Mouse (Mus musculus): ENCODE measurements around the gene Eva1b. TPM values are rescaled to one million over a fixed set of nuclear protein-coding genes. Genes with fewer than 3 reads are reported as not detected.

Gene Eva1b
- total RNA-seq, 2 experiments from 2014 or later = not detected

- no peak for ATAC-seq (replicated peaks; ENCODE audit: low FRiP score, poor library complexity, severe bottlenecking)
Measured at GRCm38 (mm10) chr4:126118651-126119050, 28.9 kb upstream of the Eva1b start.

GRCm38 (mm10) chr4:126119051-126119450 lies 28.5 kb upstream of the Eva1b start:
- ATAC-seq (replicated peaks; ENCODE audit: low FRiP score, poor library complexity, severe bottlenecking) = no peak

DNA sequence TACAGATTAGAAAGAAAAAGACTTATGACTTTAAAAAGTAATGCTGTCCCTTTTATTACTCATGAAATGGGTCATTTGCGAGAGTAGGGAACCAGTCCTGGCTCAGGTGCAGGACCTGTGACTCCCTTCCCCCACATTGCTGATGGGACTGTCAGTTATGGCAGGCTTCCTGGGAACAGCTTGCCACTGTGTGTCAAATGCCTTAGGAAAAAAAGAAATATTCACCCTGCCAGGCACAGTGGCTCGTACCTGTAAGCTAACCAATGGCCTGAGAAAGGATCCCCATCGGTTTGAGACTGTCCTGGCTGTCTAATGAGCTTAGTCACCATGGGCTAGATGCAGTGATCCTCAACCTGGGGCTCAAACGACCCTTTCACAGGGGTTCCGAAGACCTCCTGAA lies 27.5 kb upstream of the Eva1b start:
- ATAC-seq (replicated peaks; ENCODE audit: low FRiP score, poor library complexity, severe bottlenecking) = no peak

DNA sequence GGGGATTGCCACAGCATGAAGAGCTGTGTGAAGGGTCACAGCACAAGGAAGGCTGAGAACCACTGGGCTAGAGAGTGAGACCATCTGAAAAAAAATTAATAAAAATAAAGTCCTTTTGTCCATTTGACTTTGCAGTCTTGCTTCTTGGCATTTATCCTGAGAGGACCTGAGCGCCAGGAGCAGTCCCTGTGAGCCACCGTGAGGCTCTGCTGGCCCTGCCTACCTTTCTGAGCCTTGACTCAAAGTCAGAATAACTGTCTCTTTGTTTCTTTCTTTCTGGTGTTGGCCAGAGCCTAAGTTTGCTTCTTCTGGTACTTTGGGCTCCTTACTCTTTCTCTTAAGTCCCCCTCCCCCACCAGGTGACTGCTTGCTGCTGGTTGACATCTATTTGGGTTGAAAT lies 27.0 kb upstream of the Eva1b start:
- no peak for ATAC-seq (replicated peaks; ENCODE audit: low FRiP score, poor library complexity, severe bottlenecking)

DNA sequence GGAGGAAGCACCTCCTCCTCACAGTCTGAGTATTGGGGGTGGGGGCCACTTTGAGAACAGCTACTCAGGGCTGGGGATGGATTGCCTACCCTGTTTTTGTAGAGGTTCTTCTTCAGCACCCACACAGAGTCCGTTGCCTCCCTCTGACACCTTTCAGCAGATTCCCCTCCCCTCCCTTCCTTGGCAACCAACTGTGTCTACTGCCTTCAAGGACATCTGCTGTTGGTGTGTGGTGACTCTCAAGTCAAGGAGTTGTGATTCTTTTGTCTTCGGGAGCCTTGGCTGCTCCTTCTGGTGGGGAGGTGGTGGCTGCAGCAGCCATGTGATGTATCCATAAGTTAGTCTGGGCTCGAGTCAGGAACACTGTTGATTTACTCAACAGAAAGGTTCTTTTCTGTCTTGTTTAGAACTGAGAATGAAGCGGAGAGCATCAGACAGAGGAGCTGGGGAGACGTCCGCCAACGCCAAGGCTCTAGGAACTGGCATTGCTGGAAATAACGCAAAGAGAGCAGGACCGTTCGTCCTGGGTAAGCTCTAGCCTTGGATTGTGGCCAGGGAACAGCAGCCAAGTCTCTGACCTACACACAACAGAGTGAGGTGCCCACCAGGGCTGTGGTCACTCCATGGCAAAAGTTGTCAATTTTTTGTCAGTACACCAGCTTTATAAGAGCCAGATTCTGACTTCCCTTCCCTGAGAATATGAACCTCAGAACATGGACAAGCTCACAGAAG lies 24.1 kb upstream of the Eva1b start:
- no peak for ATAC-seq (replicated peaks; ENCODE audit: low FRiP score, poor library complexity, severe bottlenecking)

GRCm38 (mm10) chr4:126130502-126130901 lies 17.0 kb upstream of the Eva1b start:
- no peak for ATAC-seq (replicated peaks; ENCODE audit: low FRiP score, poor library complexity, severe bottlenecking)

- ATAC-seq (replicated peaks; ENCODE audit: low FRiP score, poor library complexity, severe bottlenecking) = no peak
Measured at GRCm38 (mm10) chr4:126131290-126132121, 16.0 kb upstream of the Eva1b start.

DNA sequence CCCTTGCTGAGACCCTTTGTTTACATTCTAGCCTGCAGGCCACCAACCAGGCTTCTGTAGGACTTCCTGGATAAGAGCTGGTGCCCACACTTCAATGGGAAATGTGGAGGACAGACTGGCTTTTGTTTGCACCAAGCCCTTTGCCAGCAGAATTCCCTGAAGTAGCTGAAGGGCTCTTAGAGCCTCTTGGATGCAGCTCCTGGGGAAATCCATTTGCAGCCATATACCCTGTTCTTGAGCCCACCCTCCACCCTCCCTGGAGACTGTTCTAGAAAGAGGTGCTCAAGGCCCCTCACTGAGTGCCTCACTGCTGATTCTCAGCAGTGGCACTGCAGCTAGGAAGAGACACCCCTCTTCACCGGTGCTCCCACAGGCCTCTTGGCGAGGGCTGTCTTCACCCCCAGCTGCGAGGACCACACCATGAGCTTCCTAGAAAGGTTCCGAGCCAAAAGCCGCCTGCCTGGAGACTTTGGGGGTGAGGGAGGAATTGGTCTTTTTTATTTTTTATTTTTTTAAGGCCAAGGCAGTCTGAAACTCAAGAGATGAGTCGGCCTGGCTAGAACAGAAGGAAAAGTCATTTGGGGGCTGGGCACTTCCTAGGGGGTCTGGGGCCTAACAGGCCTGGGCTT lies 14.8 kb upstream of the Eva1b start:
- ATAC-seq (replicated peaks; ENCODE audit: low FRiP score, poor library complexity, severe bottlenecking) = no peak

DNA sequence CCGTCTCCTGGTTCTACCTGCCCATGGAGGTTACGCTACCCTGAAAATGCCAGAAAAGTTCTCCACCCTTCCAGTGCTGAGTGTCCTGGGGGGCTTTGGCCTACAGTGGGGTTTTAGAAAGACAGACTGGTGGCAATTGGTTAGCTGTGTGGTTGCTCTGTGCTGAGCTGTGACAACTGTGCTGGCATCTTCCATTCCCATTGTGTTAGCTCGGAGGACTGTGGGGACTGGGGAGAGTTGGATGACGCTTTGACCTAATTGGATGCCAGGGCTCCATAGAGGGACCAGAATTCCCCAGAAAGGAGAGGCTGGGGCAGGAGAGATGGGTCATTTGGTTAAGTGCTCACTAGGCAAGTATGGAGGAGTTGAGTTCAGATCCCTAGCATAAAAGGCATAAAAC lies 13.3 kb upstream of the Eva1b start:
- no peak for ATAC-seq (replicated peaks; ENCODE audit: low FRiP score, poor library complexity, severe bottlenecking)

DNA sequence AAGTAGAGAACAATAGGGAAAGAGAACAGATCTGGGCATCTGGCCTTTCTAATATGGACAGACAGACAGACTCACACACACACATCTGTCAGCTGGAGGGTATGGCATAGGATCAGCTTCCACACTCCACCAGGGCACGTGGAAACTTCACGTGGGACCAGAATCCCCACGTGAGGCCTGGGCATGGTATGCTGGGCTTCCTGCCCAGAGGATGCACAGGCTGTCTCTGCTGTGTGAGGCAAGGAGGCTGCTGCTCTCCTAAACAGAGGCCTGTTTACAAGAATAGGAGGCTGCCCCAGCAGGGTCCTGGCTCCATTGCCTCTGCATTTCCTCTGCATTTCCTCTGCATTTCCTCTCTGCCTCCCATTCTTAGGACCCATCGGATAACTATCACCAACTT lies 12.9 kb upstream of the Eva1b start:
- ATAC-seq (replicated peaks; ENCODE audit: low FRiP score, poor library complexity, severe bottlenecking) = no peak

GRCm38 (mm10) chr4:126137773-126138172 lies 9.8 kb upstream of the Eva1b start:
- ATAC-seq (replicated peaks; ENCODE audit: low FRiP score, poor library complexity, severe bottlenecking) = no peak

DNA sequence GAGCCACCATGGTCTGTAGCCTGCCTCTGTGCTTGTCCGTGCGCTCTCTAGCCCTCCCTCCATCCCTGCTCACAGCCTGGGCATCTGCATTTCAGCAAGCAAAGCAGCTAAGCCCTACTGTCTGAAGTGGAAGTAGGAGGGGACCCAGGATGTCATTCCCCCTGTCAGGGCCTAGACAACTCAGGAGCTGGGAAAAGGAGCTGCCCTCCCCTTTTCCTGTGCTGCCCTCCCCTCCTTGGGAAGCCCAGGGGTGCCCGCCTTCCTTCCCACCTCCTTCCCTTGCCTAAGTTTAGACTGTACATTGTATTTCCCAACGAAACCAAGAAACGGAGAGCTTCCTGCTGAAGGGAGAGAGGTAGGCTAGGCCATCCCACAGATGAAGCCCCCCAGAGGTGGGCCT lies 6.5 kb upstream of the Eva1b start:
- no peak for ATAC-seq (replicated peaks; ENCODE audit: low FRiP score, poor library complexity, severe bottlenecking)

DNA sequence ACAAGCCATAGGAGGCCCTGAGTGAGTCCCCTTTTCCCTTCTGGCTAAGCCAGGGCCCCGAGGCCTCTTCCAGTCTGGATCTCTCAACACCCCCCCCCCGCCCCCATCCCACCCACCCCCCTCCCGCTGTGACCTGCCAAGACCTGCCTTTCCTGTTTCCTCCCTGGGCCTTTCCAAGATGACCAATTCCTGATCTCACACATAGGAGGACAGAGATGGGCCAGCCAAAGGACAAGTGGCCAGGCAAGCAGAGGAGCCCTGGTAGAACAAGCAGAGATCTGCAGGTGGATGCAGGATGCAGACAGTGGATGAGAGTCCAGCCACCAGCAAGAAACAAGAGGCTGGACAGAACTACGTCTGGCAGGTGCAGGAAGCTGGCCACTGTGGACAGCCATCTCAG lies 2.1 kb upstream of the Eva1b start:
- no peak for ATAC-seq (replicated peaks; ENCODE audit: low FRiP score, poor library complexity, severe bottlenecking)

- no peak for ATAC-seq (replicated peaks; ENCODE audit: low FRiP score, poor library complexity, severe bottlenecking)
Measured at GRCm38 (mm10) chr4:126146974-126147532, 491 bp upstream of the Eva1b start.

- 0 out of 2 replicates have a peak, but pooled peaks have one; percentile 7 for ATAC-seq (replicated peaks; ENCODE audit: low FRiP score, poor library complexity, severe bottlenecking)
Measured at GRCm38 (mm10) chr4:126148161-126148961, 817 bp downstream of the Eva1b start.

DNA sequence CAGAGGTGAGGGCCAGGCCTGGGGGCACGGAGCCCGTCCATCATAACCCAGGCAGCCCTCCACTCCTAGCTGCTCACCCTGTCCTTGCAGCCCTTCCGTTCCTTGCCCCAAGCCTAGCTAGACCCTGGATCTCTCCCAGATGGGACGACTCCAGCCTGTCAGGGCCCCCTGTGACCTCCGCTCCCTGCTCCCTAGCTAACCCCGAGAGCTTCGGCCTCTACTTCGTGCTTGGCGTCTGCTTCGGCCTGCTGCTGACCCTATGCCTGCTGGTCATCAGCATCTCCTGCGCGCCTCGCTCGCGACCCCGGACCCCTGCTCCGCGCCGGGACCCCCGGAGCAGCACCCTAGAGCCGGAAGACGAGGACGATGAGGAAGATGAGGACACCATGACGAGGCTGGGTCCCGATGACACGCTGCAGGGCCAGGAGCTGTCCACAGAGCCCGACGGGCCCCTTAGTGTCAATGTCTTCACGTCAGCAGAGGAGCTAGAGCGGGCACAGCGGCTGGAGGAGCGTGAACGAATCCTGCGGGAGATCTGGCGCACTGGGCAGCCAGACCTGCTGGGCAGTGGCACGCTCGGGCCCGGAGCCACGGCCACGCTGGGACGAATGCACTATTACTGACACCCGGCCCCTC lies 1.6 kb downstream of the Eva1b start:
- 0 out of 2 replicates have a peak, but pooled peaks have one; percentile 7 for ATAC-seq (replicated peaks; ENCODE audit: low FRiP score, poor library complexity, severe bottlenecking)

DNA sequence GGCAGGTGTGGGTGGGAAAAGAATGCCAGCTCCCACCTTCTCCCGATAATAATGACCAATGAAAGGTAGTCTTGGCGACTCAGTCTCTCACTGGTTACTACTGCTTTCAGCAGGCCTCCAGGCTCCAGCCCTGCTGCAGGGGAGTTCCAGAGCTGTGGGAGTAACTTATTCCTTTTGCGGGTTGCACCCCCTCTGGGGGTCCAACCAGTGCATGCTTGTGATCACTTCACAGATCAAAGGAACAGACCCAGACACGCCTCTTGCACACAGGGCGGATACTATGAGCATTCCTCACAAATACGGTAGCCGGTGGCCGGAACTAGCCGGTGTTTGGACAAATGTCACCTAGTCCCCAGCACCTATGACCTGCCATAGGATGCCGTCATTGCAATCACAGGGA lies 2.3 kb downstream of the Eva1b start:
- ATAC-seq (replicated peaks; ENCODE audit: low FRiP score, poor library complexity, severe bottlenecking) = no peak

- ATAC-seq (replicated peaks; ENCODE audit: low FRiP score, poor library complexity, severe bottlenecking) = no peak
Measured at GRCm38 (mm10) chr4:126150297-126150948, 2.9 kb downstream of the Eva1b start.

- no peak for ATAC-seq (replicated peaks; ENCODE audit: low FRiP score, poor library complexity, severe bottlenecking)
Measured at GRCm38 (mm10) chr4:126150949-126151320, 3.4 kb downstream of the Eva1b start.

Measured in erythroblast, adult 5-6 weeks (primary cell).